Mouse (Mus musculus) adrenal gland, postnatal 25 days (tissue): ENCODE measurements around the gene Grasp. TPM values are rescaled to one million over a fixed set of nuclear protein-coding genes. Genes with fewer than 3 reads are reported as not detected.
A peak's percentile ranks its signal among the peaks of the same experiment; 100 is the strongest.

ENCODE experiments used
- DNase-seq: peaks from one replicate; pipeline ENCODE4 v3.0.0; 2021; ENCODE audit warnings: mixed read lengths
- total RNA-seq: library from RNA; stranded (reverse); gene quantifications from 2 replicates; pipeline ENCODE4 v1.2.3, GENCODE M21; 2021

Gene Grasp
- total RNA-seq, 1 experiment from 2014 or later = 16.3 TPM

GRCm38 (mm10) chr15:101194951-101195823 is 28.8 kb upstream of the Grasp start:
- DNase-seq = no peak

DNA sequence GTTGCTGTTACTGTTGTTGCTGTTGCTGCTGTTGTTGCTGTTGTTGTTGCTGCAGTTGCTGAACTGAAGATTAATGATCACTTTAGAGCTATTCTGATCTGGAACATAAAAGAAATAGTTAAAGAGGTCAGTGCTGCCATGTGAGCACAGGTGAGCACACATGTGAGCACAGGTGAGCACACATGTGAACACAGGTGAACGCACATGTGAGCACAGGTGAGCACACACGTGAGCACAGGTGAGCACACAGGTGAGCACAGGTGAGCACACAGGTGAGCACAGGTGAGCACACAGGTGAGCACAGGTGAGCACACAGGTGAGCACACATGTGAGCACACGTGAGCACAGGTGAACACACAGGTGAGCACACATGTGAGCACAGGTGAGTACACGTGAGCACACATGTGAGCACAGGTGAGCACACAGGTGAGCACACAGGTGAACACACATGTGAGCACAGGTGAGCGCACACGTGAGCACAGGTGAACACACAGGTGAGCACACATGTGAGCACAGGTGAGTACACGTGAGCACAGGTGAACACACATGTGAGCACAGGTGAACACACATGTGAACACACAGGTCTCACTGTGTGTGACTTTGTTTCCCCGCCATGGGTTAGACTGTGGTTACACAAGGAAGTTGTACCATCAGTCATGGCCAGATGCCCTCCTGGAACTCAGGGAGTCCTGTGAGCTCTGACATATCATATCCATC is 27.8 kb upstream of the Grasp start:
- no peak for DNase-seq

DNA sequence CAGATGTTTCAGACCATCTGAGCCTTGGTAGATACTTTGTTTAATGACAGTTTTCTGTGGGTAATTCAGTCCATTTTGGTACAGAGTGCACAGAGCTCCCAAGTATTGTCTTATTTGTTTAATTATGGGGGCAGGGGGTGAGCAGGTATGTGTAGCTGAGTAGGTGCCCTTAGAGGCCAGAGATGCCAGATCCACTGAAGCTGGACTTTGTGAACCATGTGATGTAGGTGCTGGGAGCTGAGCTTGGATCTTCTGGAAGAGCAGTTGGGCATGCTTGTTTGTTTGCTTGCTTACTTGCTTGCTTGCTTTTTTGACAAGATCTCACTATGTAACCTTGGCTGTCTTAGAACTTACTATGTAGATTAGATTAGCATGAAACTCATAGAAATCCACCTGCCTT is 27.0 kb upstream of the Grasp start:
- no peak for DNase-seq

GRCm38 (mm10) chr15:101197497-101198179 is 26.4 kb upstream of the Grasp start:
- DNase-seq = no peak

DNA sequence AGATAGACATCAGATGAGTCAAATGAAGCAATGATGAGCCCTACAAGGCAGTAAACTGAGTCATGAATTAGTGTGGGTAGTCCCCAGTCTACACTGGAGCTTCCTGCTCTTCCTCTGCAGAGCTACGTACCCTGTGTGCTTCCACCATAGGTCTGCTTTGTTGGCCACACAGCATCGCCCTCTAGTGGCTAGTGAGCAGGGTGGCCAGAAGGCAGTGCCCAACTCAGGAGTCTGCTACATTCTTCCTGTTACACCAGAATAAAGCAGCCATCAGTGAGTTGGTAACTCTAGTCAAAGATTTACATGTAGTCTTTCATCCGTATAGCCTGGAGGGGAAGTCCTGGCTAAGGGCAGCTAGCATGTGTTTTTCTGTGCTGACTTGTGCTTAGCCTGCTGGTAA is 25.8 kb upstream of the Grasp start:
- DNase-seq = peak; percentile 64

- DNase-seq = no peak
These were observed 25.1 kb upstream of the Grasp start for GRCm38 (mm10) chr15:101198850-101199249.

GRCm38 (mm10) chr15:101200777-101201295 is 23.2 kb upstream of the Grasp start:
- no peak for DNase-seq

DNA sequence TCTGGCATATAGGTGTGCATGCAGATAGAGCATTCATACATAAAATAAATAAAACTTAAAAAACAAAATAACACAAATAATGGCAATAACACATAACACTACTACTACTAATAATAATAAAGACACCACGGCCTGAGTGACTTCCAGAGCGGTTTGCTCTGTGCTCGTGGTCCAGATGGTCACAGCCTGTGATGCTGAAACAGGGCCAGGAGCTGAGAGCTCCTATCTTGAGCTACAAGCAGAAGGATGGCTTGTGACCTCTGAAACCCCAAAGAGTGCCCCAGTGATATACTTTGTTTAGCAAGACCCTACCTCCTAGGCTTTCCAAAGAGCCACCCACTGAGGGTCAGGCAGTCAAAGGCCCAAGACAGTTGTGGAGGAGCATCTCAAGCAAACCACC is 22.6 kb upstream of the Grasp start:
- no peak for DNase-seq

DNA sequence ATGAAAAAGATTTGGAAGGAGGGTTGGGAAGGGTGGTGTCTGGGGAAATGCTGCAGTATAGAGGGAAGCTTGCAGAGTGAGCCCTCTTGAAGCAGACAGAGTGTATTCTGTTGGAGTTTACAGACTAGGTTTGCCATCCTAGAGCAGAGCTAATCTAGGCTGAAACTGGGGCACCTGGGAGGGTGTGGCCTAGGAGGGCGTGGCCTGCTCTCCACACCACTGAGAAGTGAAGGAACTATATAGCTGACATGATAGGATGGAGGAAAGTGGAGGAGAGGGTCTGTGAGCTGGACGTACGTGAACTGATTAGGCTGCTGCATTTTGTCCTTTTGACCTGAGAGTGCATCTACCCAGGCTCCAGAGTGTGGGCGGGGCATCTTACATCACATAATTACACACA is 20.3 kb upstream of the Grasp start:
- no peak for DNase-seq

DNA sequence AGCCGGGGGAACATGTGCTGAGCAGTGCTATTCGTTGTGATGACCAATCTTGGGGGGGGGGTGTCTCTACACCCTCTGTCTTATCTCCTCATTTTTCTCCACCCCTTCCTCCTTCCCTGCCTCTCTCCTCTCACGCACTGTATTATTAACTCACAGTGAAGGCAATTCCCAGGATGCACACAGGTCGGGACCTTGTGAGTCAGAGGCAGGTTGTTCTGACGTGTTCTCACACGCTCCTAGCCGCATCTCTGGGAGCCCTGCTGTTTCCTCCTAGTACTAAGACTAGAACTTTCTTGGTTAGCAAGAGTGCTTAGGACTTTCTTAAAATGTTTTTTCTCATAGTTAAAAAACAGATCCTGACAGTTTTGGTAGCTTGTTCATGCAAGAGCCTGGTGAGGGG is 19.2 kb upstream of the Grasp start:
- no peak for DNase-seq

DNA sequence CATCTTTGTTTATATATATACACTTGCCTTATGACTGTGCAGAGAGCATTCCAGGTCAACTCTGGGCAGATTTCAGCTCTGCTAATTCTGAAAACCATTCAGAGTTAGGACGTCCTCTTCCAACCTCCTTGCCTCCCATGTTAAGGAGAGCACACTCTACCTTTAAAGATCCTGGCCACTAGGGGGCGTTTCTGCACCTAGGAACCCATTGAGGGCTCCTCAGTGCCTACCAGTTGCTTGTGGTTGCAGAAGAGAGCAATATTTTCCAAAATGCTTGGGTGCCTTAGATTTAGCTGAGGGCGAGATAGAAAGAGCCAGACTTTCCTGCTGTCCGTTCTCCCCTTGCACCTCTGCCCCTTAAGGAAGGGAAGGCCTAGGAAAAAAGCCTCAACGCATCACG is 13.8 kb upstream of the Grasp start:
- DNase-seq = peak; percentile 64

GRCm38 (mm10) chr15:101210998-101211613 is 12.9 kb upstream of the Grasp start:
- peak; percentile 37 for DNase-seq

DNA sequence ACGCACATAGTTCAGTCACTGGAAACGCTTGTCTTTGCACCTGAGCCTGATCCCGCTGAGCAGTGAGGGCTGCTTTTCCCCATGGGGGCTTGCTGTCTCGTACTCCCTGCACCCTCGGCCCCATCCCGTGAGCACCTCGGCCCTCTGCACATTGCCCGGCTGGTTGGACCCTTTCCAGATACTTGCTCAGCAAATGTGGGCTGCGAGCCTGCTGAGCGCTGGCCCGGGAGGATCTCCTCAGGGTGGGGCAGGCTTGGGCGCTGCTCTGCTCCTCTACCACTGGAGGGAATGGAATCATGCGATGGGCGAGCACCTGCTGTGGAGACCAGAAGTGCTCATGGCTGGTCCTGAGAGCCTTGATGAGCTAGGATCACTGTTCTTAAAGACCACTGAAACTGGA is 11.6 kb upstream of the Grasp start:
- DNase-seq = peak; percentile 36

GRCm38 (mm10) chr15:101215136-101215535 is 8.9 kb upstream of the Grasp start:
- no peak for DNase-seq

- no peak for DNase-seq
These were observed 8.0 kb upstream of the Grasp start for GRCm38 (mm10) chr15:101216036-101216435.

DNA sequence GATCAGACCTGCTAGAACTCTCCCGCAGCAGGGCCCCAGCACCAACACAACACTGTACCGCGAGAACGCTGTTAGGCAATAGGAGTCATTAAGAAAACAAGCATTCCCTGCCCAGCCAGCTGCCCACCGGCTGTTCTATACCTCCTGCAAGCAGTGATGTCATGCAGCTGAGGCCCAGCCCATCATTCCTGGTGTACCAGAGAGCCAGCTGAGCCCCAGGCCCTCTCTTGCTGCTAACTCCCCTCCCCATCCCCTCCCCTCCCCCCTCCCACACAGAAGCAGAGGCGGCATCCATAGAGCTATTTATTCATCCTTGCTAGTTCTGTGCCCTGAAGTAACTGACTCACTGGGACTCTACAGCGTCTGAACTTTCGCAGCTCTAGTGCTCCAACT is 3.1 kb upstream of the Grasp start:
- no peak for DNase-seq

- peak; percentile 93 for DNase-seq
These were observed 2.5 kb upstream of the Grasp start for GRCm38 (mm10) chr15:101221298-101222104.

DNA sequence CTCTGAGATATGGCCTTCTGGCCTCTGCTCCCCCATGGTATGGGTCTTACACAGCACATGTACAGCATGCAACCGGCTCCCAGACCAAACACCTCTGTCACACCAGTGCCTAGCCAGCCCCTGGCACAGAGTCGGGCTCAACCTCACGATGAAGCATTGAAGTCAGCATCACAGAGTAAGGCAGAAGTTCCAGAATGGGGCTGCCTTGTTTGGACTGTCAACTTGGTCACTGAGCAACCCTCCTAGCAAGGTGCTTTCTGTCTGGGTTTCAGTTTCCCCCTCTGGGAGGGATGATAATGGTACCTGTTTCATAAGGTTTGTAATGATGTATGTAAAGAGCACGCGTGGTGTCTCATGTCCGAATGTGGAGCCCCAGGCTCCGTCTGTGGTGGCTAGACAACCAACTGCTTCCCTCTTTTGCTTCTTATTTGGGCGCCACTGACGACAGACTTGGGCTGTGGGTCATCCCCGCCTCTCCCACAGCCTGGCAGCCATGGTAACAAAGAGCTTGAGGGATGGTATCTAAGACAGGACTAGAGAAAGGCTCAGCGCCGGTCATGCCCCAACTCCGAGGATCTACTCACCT is 998 bp upstream of the Grasp start:
- no peak for DNase-seq

GRCm38 (mm10) chr15:101223596-101223995 is 392 bp upstream of the Grasp start:
- no peak for DNase-seq

DNA sequence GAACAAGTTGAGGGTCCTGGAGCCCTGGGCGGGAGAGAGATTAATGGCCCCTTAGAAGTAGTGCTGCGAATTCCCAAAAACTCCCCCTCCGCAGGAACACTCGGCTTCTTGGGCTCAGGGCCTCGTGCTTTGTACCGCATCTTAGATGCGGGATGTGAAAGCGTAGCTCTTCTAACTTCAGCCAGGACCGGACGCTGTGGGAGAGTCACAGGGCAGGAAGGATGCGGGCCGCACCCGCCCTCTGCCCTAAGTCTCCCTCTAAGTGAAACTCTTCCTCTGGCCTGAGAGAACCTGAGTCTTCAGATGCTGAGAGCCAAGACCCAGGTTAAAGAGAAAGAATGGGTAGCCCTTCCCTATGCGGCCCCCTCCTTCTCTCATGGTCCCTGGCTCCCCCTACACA is 989 bp downstream of the Grasp start:
- peak; percentile 32 for DNase-seq

DNA sequence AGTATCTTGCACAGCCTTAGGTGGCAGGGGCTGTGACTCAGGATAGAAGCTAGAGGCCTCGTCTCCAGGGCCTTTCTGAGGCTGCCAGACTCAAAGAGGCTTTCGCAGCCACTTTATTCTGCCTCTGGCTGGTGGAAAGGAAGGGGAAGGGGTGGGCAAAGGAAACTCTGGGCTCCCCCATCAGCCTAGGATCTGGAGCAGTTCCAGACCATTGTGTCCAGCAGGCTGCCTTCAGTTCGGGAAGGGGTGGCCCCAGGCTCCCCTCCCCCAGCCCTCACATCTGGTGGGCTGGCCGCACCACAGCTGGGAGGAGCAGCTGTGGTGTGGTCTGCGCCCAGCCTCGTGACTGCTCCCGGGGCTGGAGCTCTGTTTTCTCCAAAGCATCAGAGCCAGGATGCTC is 4.0 kb downstream of the Grasp start:
- DNase-seq = peak; percentile 57
